Mouse (Mus musculus): ENCODE data around the gene Fbxl3. TPM values are rescaled to one million over a fixed set of nuclear protein-coding genes. Genes with fewer than 3 reads are reported as not detected.
A peak's percentile ranks its signal among the peaks of the same experiment; 100 is the strongest.

Fbxl3 gene
- polyA plus RNA-seq, 1 experiment from 2014 or later = 28.5 TPM

DNA sequence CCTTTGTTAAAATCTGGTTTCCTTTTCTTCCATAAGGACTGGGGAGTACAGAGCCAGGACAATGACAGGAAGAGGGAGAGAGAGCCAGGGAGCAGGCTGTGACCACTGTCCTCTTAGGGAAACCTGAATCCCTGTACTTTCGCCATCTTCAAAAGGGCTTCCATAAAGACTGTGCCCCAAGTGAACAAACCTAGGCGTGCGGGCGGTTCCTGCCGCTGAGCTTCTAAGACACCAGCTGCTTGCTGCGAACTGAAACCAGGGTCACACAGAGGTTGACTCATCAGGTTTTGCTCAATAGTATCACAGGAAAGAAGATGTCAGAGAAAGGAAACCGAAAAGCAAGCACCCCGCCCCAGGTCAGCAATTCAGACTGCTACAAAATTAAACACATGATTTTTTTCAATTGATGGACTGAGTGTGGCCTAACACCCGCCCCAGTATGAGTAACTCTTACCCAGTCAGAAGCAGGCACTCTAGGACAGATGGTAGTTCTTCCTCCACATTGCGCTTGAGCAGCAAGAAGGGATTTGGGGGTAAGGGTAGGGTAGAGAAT lies 66.0 kb downstream of the Fbxl3 start:
- no peaks in the 10 kb centered on the region for H3K4me1 ChIP-seq (replicated peaks; ENCODE audit: insufficient read depth, low read length)
- no peak overlapping the region for H3K4me3 ChIP-seq (replicated peaks; ENCODE audit: low read depth, low read length)
- H3K9ac ChIP-seq (ENCODE audit: low read depth, low read length) = no peak overlapping the region
- peak; percentile 55 for DNase-seq (ENCODE audit: low spot score)
- no peaks in the 10 kb centered on the region for H3K9me3 ChIP-seq (replicated peaks; ENCODE audit: low read length)
- 42% methylated on average over 10 of the region's 10 CpGs for WGBS
- peak overlapping the region; percentile 62; the same call in 1 of the 2 replicates for H3K27ac ChIP-seq
- no peaks in the 10 kb centered on the region for H3K27me3 ChIP-seq (ENCODE audit: insufficient read depth, low read length)
- no peak for TF ChIP-seq CTCF (IDR thresholded peaks at IDR 0.05; ENCODE audit: low read depth)
- H3K4me2 ChIP-seq (ENCODE audit: low read length) = no peak overlapping the region
- H3K36me3 ChIP-seq (ENCODE audit: insufficient read depth, low read length) = no peaks in the 10 kb centered on the region
- peak; percentile 33; the same call in 1 of the 2 replicates for ATAC-seq (replicated peaks; ENCODE audit: low FRiP score, low read depth)

Other genes with a start within 250 kb of the Fbxl3 start
- 8.6 and 8.7 TPM in 2 replicates for gene Kctd12, start 116.9 kb downstream of the Fbxl3 start, polyA plus RNA-seq (2015; fragmentation: Nextera tagmentation; extraction: Ambion mirVana)
- gene Acod1, start 52.6 kb downstream of the Fbxl3 start, polyA plus RNA-seq (2015; fragmentation: Nextera tagmentation; extraction: Ambion mirVana) = not detected in 2 replicates
- gene Cln5, start 29.4 kb downstream of the Fbxl3 start, polyA plus RNA-seq (2015; fragmentation: Nextera tagmentation; extraction: Ambion mirVana) = 32.7 and 36.2 TPM in 2 replicates
- gene Mycbp2, start 247.2 kb upstream of the Fbxl3 start, polyA plus RNA-seq (2015; fragmentation: Nextera tagmentation; extraction: Ambion mirVana) = 18.8 and 19.2 TPM in 2 replicates